Mouse (Mus musculus) brain, embryonic 18.5 days (tissue): ENCODE data around the gene Gm30737.
"Not testable (repeated sequence)": the region's sequence is repeated elsewhere in the genome, so short reads cannot be mapped to it uniquely, and the experiment has no call there.

Experiments
- DNase-seq: peaks from one replicate; pipeline ENCODE4 v3.0.0-alpha.2; 2012; ENCODE audit warnings: low read depth, low spot score

The Gm30737 gene

DNA sequence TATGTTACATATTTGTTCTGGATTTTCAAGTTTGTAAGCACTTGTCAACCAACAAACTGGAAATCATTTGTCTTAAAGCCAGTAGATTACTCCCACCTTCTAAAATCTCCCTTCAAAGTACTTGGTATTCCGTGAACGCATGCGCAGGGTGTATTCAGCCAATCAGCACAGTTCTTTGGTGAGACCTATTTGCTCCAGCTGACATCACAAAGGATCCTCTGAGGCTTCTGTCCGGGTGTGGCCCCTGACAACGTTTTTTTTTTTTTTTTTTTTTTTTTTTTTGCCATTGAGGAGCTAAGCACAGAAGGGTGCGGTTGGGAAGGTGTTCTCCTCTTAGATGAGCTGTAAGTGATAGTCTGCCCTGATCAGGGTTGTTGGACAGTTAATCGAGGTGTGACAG is at the start of gene Gm30737:
Gene Gm30737, plus strand, starts transcription at position 301 of the 400 bp plus-strand sequence.
- not testable (repeated sequence) for DNase-seq
